Mouse (Mus musculus) embryonic facial prominence, embryonic 13.5 days (tissue): Measurements from ENCODE around the gene 9930104L06Rik. TPM values are rescaled to one million over a fixed set of nuclear protein-coding genes. Genes with fewer than 3 reads are reported as not detected.

Experiments used
- ATAC-seq: fragments of 200-750 bp; cut with Nextera tagmentation; 2 replicates; pipeline ENCODE4 v1.8.0; 2017; ENCODE audit warnings: low read depth; ENCODE audit not compliant: insufficient number of reproducible peaks, insufficient read depth, low FRiP score, low TSS enrichment
- H3K27ac ChIP-seq: fragments of 300-500 bp; sonication (generic); 2 replicates; pipeline ENCODE4 v1.5.1; 2015; ENCODE audit warnings: moderate library complexity, mild to moderate bottlenecking, inconsistent platforms
- H3K27me3 ChIP-seq: fragments of 300-500 bp; sonication (generic); 2 replicates; pipeline ENCODE4 v1.6.1; 2015; ENCODE audit warnings: mild to moderate bottlenecking, inconsistent platforms
- H3K36me3 ChIP-seq: fragments of 300-500 bp; sonication (generic); 2 replicates; pipeline ENCODE4 v1.6.1; 2015; ENCODE audit warnings: mild to moderate bottlenecking, inconsistent platforms
- H3K4me1 ChIP-seq: fragments of 300-500 bp; sonication (generic); 2 replicates; pipeline ENCODE4 v1.6.1; 2015; ENCODE audit warnings: inconsistent platforms
- H3K4me2 ChIP-seq: fragments of 300-500 bp; sonication (generic); 2 replicates; pipeline ENCODE4 v1.6.1; 2015; ENCODE audit warnings: moderate library complexity, mild to moderate bottlenecking, inconsistent platforms
- H3K4me3 ChIP-seq: fragments of 300-500 bp; sonication (generic); 2 replicates; pipeline ENCODE4 v1.5.1; 2015; ENCODE audit warnings: mild to moderate bottlenecking, inconsistent platforms
- H3K9ac ChIP-seq: fragments of 300-500 bp; sonication (generic); 2 replicates; pipeline ENCODE4 v1.6.1; 2015; ENCODE audit warnings: mild to moderate bottlenecking, inconsistent platforms
- H3K9me3 ChIP-seq: fragments of 300-500 bp; sonication (generic); 2 replicates; pipeline ENCODE4 v1.6.1; 2016; ENCODE audit warnings: inconsistent platforms
- WGBS: fragments of 180-500 bp; shearing (Covaris S2); methylation state at CpG from one replicate; pipeline ENCODE4 v1.1.7; 2015; ENCODE audit warnings: mixed read lengths; 5-methylcytosine and 5-hydroxymethylcytosine counted together
- polyA plus RNA-seq: library from polyadenylated mRNA; unstranded; fragments of >200 nt; fragmentation: Nextera tagmentation; extraction: Ambion mirVana; gene quantifications from 2 replicates; pipeline ENCODE4 v1.2.1, GENCODE M21; 2015

9930104L06Rik gene
- polyA plus RNA-seq, 1 experiment from 2014 or later = 20.3 TPM

- WGBS = 6% methylated on average over 18 of the region's 18 CpGs
- Histone ChIP-seq H3K9me3 (no peaks in the 10 kb centered on the region), H3K4me1 (peaks cover 57% of the 10 kb centered on the region), H3K4me3 (peak overlapping the region; percentile 56), H3K27me3 (peaks cover 95% of the 10 kb centered on the region), H3K4me2 (peak overlapping the region; percentile 76), H3K36me3 (no peaks in the 10 kb centered on the region), H3K27ac (peak overlapping the region; percentile 51; the same call in 1 of the 2 replicates), H3K9ac (0 out of 2 replicates have a peak overlapping the region, but pooled peaks have one; percentile 36)
- ATAC-seq = no peak
Observed at GRCm38 (mm10) chr4:124984871-124985670, 48.2 kb downstream of the 9930104L06Rik start.

- peak within 1 kb of the TSS; percentile 56 for H3K4me3 ChIP-seq
- peak within 1 kb of the TSS; percentile 72 for H3K9ac ChIP-seq
- peak; percentile 45; the same call in 1 of the 2 replicates for ATAC-seq
- no peaks in the 10 kb centered on the region for H3K9me3 ChIP-seq
- no peaks in the 10 kb centered on the region for H3K36me3 ChIP-seq
- WGBS = under 1% methylated on average over 62 of the region's 62 CpGs
- peaks cover 65% of the 10 kb centered on the region for H3K4me1 ChIP-seq
- peaks cover 100% of the 10 kb centered on the region for H3K27me3 ChIP-seq
- peak within 1 kb of the TSS; percentile 51; the same call in 1 of the 2 replicates for H3K27ac ChIP-seq
- peak within 1 kb of the TSS; percentile 76 for H3K4me2 ChIP-seq
Observed at GRCm38 (mm10) chr4:124985671-124986602, 49.1 kb downstream of the 9930104L06Rik start, which contains the start of gene Rspo1. Gene Rspo1, plus strand, starts transcription at chr4:124986430.

GRCm38 (mm10) chr4:124986739-124987710, 50.2 kb downstream of the 9930104L06Rik start:
- Histone ChIP-seq H3K27me3 (peaks cover 97% of the 10 kb centered on the region), H3K27ac (no peak overlapping the region), H3K4me2 (peak overlapping the region; percentile 76), H3K4me3 (peak overlapping the region; percentile 56), H3K36me3 (no peaks in the 10 kb centered on the region), H3K4me1 (peaks cover 69% of the 10 kb centered on the region), H3K9me3 (no peaks in the 10 kb centered on the region), H3K9ac (peak overlapping the region; percentile 72)
- no peak for ATAC-seq
- WGBS = 3% methylated on average over 51 of the region's 51 CpGs

- no peaks in the 10 kb centered on the region for H3K36me3 ChIP-seq
- H3K4me3 ChIP-seq = peak overlapping the region; percentile 56
- ATAC-seq = no peak
- peak overlapping the region; percentile 76 for H3K4me2 ChIP-seq
- peaks cover 69% of the 10 kb centered on the region for H3K4me1 ChIP-seq
- H3K27me3 ChIP-seq = peaks cover 92% of the 10 kb centered on the region
- no peak overlapping the region for H3K9ac ChIP-seq
- no peak overlapping the region for H3K27ac ChIP-seq
- WGBS = 6% methylated on average over 10 of the region's 10 CpGs
- H3K9me3 ChIP-seq = no peaks in the 10 kb centered on the region
Observed at GRCm38 (mm10) chr4:124987711-124988097, 50.9 kb downstream of the 9930104L06Rik start.

- Histone ChIP-seq H3K36me3 (no peaks in the 10 kb centered on the region), H3K4me3 (peak overlapping the region; percentile 56), H3K27me3 (peaks cover 91% of the 10 kb centered on the region), H3K4me1 (peaks cover 69% of the 10 kb centered on the region), H3K9me3 (no peaks in the 10 kb centered on the region), H3K27ac (no peak overlapping the region), H3K4me2 (peak overlapping the region; percentile 76), H3K9ac (no peak overlapping the region)
- ATAC-seq = no peak
- 17% methylated on average over 9 of the region's 9 CpGs for WGBS
Observed at GRCm38 (mm10) chr4:124988382-124988781, 51.5 kb downstream of the 9930104L06Rik start.

- Histone ChIP-seq H3K27me3 (peaks cover 76% of the 10 kb centered on the region), H3K9ac (peak overlapping the region; percentile 49; the same call in 1 of the 2 replicates), H3K4me3 (peak overlapping the region; percentile 12), H3K36me3 (no peaks in the 10 kb centered on the region), H3K4me1 (peaks cover 62% of the 10 kb centered on the region), H3K4me2 (peak overlapping the region; percentile 52), H3K27ac (no peak overlapping the region), H3K9me3 (no peaks in the 10 kb centered on the region)
- ATAC-seq = no peak
- 2% methylated on average over 18 of the region's 20 CpGs for WGBS
Observed at GRCm38 (mm10) chr4:124989787-124990253, 53.0 kb downstream of the 9930104L06Rik start.

GRCm38 (mm10) chr4:124990325-124990724, 53.5 kb downstream of the 9930104L06Rik start:
- peak overlapping the region; percentile 12 for H3K4me3 ChIP-seq
- H3K4me1 ChIP-seq = peaks cover 57% of the 10 kb centered on the region
- no peak overlapping the region for H3K27ac ChIP-seq
- no peaks in the 10 kb centered on the region for H3K9me3 ChIP-seq
- no peaks in the 10 kb centered on the region for H3K36me3 ChIP-seq
- 5% methylated on average over 7 of the region's 7 CpGs for WGBS
- peak overlapping the region; percentile 52 for H3K4me2 ChIP-seq
- no peak for ATAC-seq
- peaks cover 71% of the 10 kb centered on the region for H3K27me3 ChIP-seq
- H3K9ac ChIP-seq = peak overlapping the region; percentile 49; the same call in 1 of the 2 replicates

Other genes with a start within 250 kb of the 9930104L06Rik start
- gene Utp11, start 243.4 kb upstream of the 9930104L06Rik start, polyA plus RNA-seq = 84.7 and 92.2 TPM in 2 replicates
- 17.0 and 19.5 TPM in 2 replicates for gene Fhl3, start 236.3 kb upstream of the 9930104L06Rik start, polyA plus RNA-seq
- 177 and 186 TPM in 2 replicates for gene Sf3a3, start 222.3 kb upstream of the 9930104L06Rik start, polyA plus RNA-seq
- 25.2 and 26.4 TPM in 2 replicates for gene Inpp5b, start 195.2 kb upstream of the 9930104L06Rik start, polyA plus RNA-seq
- 11.9 and 12.9 TPM in 2 replicates for gene Mtf1, start 134.9 kb upstream of the 9930104L06Rik start, polyA plus RNA-seq
- gene Yrdc, start 86.4 kb upstream of the 9930104L06Rik start, polyA plus RNA-seq = 33.5 and 39.6 TPM in 2 replicates
- gene 1110065P20Rik, start 85.9 kb upstream of the 9930104L06Rik start, polyA plus RNA-seq = 60.0 and 60.9 TPM in 2 replicates
- gene Maneal, start 74.9 kb upstream of the 9930104L06Rik start, polyA plus RNA-seq = 1.2 and 1.4 TPM in 2 replicates
- 0.08 and 0.11 TPM in 2 replicates for gene Epha10, start 56.1 kb upstream of the 9930104L06Rik start, polyA plus RNA-seq
- gene Cdca8, start 2.3 kb downstream of the 9930104L06Rik start, polyA plus RNA-seq = 133 and 141 TPM in 2 replicates
- 18.8 and 21.2 TPM in 2 replicates for gene Rspo1, start 49.4 kb downstream of the 9930104L06Rik start, polyA plus RNA-seq
- 111 and 112 TPM in 2 replicates for gene Gnl2, start 79.5 kb downstream of the 9930104L06Rik start, polyA plus RNA-seq
- gene Dnali1, start 128.7 kb downstream of the 9930104L06Rik start, polyA plus RNA-seq = 0.12 TPM in 1 of 2 replicates, not detected in the other
- gene Snip1, start 129.6 kb downstream of the 9930104L06Rik start, polyA plus RNA-seq = 31.9 and 32.9 TPM in 2 replicates
- 71.2 and 79.9 TPM in 2 replicates for gene Meaf6, start 148.1 kb downstream of the 9930104L06Rik start, polyA plus RNA-seq
- 0.70 and 0.80 TPM in 2 replicates for gene Zc3h12a, start 190.8 kb downstream of the 9930104L06Rik start, polyA plus RNA-seq